Mouse (Mus musculus): Measurements from ENCODE around the gene Dock4.

Dock4 gene

DNA sequence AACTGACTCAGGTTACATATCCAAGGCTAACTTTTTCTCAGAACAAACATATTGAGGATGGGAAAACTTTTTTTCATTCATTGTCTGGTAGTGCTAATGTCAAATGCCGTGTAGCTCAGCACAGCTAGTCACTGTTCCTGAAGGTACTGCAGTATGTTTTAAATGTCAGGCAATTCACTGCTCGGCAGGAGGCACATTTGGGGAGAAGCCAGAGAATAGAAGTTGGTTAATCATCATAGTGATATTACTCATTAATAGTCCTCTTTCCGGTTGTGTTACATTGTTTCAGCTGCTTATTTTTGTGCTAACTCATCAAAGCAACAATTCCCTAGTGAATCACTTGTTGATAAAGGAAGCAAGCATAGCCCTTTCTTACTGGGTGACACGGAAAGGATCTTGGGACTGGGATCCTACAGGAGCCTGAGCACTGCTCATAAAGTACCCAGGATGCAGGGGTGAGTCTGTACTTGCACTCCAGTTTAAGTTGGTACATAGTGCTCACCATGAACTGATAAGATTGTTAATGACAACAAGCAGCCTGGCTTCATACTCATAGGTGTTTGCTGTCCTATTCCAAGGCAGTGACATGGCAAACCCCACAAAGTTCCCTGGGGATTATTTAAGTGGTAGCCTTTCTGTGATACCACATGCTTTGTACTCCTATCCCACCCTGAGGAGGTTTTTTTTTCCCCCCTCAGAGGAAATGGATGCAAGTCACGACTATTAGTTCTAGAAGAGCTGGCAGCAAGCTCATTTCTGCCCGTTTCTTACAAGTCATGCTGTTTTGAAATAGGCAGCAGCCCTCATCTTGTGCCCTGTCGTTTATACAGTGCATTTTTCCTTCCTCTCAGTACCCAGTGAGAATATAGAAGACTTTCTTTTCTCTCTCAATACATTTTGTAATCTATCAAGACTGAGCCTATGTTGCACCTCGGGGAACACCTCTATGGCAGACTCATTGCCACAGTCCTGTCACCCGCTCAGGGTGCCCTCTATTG, 123.5 kb downstream of the Dock4 start:
- DNase-seq (ENCODE audit: low spot score in 2 of 2), result no peak

- DNase-seq (ENCODE audit: low spot score in 2 of 2), result no peak
These were observed 124.5 kb downstream of the Dock4 start for GRCm38 (mm10) chr12:40570250-40570649.

DNA sequence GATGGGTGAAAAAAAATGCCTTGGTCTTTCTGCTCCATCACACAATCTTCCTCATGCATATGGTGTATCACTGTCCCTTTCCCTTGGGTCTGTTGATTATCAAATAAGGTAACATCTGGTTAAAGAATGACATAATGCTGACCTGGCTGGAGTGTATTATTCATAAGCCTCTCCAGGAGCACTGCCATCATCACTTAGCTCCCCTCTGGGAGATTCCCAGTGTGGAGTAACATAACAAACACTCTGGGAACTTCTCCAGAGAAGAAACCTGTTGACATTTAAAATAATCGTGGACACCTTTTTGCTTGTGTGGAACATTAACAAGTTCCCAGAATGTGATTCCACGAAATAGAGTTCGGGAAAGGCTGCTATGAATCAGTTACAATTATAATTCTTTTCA, 128.3 kb downstream of the Dock4 start:
- DNase-seq (ENCODE audit: low spot score in 2 of 2), result no peak

DNA sequence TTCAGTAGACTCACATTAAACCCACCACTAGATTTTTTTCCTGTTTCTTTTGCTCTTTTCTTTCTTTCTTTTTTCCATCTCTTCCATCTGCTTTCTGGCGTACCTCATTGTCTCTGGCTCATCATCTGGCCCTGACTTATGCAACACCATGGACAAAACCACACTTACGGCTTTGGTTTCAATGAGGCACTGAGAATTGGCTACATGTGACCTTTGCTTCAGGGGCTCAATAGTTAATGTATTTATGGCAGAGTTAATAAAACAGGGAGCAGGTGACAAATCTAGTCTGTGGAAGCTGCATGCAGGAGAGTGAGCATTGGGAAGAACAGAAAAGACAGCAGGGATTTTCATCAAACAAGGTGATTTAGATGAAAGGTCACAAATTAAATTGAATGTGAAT, 131.0 kb downstream of the Dock4 start:
- DNase-seq (ENCODE audit: low spot score in 2 of 2), result no peak

DNA sequence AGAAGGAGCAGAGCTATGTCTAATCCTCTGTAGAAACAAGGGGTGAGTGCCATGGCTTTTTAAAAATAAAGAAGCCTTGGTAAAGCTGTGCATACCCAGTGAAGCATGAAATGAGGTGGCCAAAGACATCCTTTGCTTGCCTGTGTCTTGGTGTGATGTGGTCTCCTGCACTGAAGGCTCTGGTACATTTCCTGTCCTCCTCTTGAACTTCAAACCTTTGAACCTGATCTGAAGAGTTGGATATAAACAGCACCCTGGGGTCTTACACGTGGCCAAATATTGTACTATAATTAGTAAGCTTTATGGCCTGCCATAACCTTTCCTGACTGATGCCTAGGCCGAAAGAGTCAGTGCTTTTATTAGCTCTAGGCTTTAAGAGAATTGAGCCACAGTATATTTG, 134.6 kb downstream of the Dock4 start:
- DNase-seq (ENCODE audit: low spot score in 2 of 2), result no peak

GRCm38 (mm10) chr12:40581037-40581436, 135.3 kb downstream of the Dock4 start:
- no peak for DNase-seq (ENCODE audit: low spot score in 2 of 2)

GRCm38 (mm10) chr12:40582059-40582458, 136.3 kb downstream of the Dock4 start:
- no peak for DNase-seq (ENCODE audit: low spot score in 2 of 2)

DNA sequence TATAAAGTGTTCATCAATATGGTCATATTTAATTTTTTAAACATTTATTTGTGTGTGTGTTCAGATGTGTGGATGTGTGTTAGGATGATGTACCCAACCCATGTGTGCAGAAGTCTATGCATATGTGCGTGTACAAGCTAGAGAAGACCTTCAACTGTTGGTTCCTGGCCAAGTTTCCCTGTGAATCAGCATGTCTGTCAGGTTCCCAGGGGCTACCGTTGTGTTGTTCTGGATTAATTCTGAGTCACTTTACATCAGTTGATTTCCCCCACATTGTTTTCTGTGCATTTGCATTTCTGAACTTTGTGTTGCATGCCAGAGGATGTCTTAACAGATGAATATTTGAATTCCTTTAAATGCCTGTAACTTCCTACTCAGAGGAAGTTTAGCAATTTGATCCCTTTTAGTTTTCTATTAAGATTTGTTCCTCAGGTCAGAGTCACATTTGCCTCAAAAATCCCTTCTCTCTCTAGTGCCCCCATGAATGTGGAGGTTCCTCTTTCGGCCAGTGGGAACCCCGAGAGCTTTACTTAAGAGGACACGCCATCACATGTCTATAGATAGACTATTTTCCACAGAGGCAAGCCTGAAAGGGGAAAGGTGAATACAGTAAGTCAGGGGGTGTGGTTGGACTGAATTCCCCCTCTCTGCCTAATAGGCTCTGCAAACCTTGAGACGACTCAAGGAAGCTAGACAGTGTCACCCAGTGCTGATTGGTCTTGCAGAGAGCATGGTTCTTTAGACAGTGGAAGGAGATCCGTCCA, 139.0 kb downstream of the Dock4 start:
- no peak for DNase-seq (ENCODE audit: low spot score in 2 of 2)

- DNase-seq (ENCODE audit: low spot score in 2 of 2), result no peak
These were observed 139.8 kb downstream of the Dock4 start for GRCm38 (mm10) chr12:40585456-40586141.

- no peak for DNase-seq (ENCODE audit: low spot score in 2 of 2)
These were observed 148.4 kb downstream of the Dock4 start for GRCm38 (mm10) chr12:40594161-40594560.

DNA sequence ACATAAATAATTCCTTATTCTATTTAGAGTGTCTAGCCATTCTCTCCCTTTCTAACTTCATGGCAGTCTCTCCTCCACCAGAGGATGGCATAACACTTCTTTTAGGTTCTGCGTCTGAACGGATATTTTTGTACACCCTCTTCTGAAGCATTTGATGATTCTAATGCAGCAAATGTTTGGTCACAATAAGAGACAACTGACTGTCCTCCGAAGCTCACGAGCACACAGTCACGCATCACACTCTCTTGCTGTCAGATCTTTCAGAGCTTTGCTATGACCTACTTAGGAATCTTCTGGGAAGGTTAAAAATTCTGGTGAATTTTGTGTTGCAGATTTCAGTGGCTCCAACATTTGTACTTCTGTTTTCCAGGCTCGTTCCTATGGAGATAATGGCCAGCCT, 149.7 kb downstream of the Dock4 start:
- DNase-seq (ENCODE audit: low spot score in 2 of 2), result peak in 1 of 2 experiments; percentile 48

DNA sequence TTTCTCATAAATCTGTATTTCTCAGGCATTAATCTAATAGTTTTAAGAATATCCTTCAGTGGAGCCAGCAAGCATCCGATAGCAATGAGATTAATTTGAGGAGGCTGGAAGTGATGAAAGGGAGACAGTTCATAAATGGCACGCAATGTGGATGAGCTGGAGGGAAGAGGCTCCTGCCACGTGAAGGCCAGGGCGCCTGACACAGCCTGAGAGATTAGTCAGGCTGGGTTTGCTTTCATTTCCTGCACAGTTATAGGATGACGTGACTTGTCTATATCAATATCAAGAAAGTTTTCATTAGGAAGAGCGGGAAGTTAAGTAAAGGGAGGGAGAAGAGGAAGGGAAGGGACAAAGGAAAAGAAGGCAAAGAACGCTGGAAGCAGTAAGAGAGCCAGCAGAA, 150.3 kb downstream of the Dock4 start:
- DNase-seq (ENCODE audit: low spot score in 2 of 2), result no peak

DNA sequence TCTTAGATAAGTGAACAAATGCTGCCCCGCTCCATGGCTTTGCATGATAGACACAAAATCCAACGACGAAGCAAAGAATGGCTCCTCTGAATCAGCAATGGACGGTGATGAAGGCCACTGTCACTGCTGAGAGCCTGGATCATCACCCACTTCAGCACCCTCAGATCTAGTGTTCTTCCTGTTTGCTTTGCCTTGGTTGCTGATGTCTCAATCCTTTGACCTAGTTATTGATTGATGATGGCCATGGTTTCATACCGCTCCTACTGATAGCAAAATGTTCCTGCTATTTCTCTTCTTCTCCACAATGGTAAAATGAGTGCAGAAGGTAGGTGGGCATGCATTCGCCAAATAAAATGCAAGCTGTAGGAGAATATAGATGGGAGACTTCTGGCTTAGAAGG, 150.7 kb downstream of the Dock4 start:
- DNase-seq (ENCODE audit: low spot score in 2 of 2), result no peak

DNA sequence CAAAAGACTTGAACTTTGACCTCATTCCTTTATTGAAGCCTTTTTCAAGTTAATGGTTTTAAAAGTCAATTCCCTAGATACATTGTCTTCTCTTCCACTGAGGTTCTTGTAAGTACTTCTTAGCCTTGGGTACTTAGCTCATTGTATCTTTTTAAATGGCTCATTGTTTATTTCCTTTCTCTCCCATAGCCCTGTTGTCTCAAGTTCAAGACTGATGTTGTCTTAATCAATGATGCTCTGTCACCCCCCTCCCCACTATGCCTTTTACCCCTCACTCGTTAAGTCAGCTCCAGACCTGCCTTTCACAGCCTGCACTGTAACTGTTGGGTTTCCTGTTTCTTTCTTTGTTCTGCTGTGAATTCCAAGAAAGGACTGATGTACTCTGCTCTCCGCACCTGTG, 154.2 kb downstream of the Dock4 start:
- no peak for DNase-seq (ENCODE audit: low spot score in 2 of 2)

DNA sequence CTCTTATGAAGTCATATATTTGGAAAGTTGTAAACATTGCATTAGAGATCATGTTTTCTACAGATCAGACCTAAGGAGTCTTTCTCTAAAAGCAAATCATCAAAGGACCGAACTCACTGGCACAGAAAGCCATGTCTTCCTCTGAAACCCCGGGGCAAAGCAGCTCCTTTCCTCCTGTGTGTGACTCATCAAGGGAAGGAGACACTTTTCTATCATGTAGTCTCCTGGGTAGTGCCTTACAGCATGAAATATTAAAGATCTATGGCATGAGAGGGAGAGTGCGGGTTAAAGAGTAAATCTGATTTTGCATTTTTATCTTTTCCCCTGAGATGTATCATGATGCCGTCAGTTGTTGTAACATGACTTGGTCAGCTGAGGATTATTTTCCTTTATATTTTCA, 159.8 kb downstream of the Dock4 start:
- DNase-seq (ENCODE audit: low spot score in 2 of 2), result no peak

DNA sequence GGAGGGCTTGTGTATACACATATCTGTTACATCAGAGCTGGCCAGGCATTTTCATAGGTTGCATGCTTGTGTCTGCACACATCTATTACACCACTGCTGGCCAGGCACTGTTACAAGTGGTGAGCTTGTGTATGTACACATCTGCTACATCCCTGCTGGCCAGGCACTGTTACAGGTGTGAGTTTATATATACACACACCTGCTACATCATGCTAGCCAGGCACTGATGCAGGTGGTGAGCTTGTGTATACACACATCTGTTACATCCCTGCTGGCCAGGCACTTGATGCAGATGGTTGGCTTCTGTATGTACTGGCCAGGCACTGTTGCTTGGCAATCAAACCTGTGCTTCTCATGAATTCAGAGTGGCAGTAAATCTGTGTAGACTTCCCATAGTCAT, 177.2 kb downstream of the Dock4 start:
- DNase-seq (ENCODE audit: low spot score in 2 of 2), result no peak

- no peak for DNase-seq (ENCODE audit: low spot score in 2 of 2)
These were observed 180.8 kb downstream of the Dock4 start for GRCm38 (mm10) chr12:40626521-40626920.

GRCm38 (mm10) chr12:40633242-40633641, 187.5 kb downstream of the Dock4 start:
- peak in 1 of 2 experiments; percentile 34 for DNase-seq (ENCODE audit: low spot score in 2 of 2)

DNA sequence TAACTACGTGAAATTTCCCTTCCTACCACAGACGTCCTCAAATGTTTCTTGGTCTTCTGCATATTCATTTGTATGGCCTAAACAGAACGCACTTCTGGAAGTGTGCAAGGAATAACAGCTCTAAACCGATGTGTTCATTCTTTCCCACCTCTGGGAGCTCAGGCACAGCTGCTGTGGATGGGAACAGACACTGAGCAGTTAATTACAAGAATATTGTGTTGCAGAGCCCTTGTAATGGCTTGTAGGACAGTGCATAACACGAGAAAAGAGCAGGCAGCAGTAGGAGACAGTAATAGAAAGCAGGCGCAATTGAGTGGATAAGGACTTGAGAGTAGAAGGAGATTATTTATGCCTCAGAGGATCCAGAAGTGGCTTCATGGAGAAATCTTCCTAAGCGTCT, 188.4 kb downstream of the Dock4 start:
- DNase-seq (ENCODE audit: low spot score in 2 of 2), result no peak

DNA sequence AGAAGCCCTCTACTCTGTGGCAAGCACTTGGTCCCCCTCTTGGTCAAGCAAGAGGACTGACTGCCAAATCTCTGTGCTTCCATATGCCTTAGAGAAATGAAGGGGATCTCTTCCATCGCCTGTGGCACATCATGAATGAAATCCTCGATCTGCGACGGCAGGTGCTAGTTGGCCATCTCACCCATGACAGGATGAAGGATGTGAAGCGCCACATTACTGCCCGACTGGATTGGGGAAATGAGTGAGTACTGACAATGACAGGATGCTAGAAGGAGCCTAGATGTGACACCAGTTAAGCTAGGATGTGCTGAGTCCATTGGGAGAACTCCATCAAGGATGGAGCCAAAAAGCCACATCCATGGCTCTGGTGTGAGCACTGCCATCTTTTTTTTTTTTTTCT, 190.2 kb downstream of the Dock4 start:
- no peak for DNase-seq (ENCODE audit: low spot score in 2 of 2)

GRCm38 (mm10) chr12:40637427-40637826, 191.7 kb downstream of the Dock4 start:
- DNase-seq (ENCODE audit: low spot score in 2 of 2), result no peak

DNA sequence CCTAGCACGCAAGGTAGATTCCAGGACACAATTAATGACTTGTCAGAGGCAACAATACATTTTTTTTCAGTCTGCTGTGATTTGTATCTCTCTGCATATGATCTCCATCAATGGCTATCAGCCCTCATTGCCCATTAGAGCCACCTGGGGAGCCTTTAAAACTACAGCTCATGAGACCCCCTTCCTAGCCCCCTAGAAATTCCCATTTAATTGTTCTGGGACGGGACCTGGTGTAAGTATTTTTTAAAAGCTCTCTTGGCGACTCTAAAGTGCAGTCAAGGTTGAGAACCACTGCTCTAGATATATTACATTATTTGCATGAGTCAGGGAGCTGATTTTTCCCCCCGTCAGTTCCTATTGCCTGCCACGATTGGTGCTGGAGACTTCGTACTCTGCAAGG, 200.1 kb downstream of the Dock4 start:
- DNase-seq (ENCODE audit: low spot score in 2 of 2), result no peak

Data from frontal cortex, postnatal 36 days (tissue).